Mouse (Mus musculus): ENCODE measurements at regions not wholly inside any gene's neighbourhood (a gene's known extent, or its start where the extent isn't known, plus 50 kb on each side); places are given as distances from the start of the nearest gene placed in this dataset.

- TF ChIP-seq ZC3H11A (IDR thresholded peaks at IDR 0.05; ENCODE audit: borderline replicate concordance, low read depth, low read length) (no peak), HCFC1 (IDR thresholded peaks at IDR 0.05; ENCODE audit: borderline replicate concordance, insufficient read depth, low read length) (no peak), MAFK (IDR thresholded peaks at IDR 0.05; ENCODE audit: insufficient read depth, low read depth, low read length) (no peak)
Measured at GRCm38 (mm10) chr7:34507858-34508257, 114.7 kb upstream of the Lsm14a start.
